Mouse (Mus musculus) lung, postnatal 0 days (tissue): Measurements from ENCODE around the gene Acsm5.

Source experiments
- CTCF ChIP-seq: IDR thresholded peaks from 2 replicates; pipeline ENCODE4 v1.5.1; 2016; ENCODE audit warnings: antibody characterized with exemption, mild to moderate bottlenecking
- EP300 ChIP-seq: IDR thresholded peaks from 2 replicates; pipeline ENCODE4 v1.6.1; 2016; ENCODE audit warnings: antibody characterized with exemption, mild to moderate bottlenecking, control low read depth

DNA sequence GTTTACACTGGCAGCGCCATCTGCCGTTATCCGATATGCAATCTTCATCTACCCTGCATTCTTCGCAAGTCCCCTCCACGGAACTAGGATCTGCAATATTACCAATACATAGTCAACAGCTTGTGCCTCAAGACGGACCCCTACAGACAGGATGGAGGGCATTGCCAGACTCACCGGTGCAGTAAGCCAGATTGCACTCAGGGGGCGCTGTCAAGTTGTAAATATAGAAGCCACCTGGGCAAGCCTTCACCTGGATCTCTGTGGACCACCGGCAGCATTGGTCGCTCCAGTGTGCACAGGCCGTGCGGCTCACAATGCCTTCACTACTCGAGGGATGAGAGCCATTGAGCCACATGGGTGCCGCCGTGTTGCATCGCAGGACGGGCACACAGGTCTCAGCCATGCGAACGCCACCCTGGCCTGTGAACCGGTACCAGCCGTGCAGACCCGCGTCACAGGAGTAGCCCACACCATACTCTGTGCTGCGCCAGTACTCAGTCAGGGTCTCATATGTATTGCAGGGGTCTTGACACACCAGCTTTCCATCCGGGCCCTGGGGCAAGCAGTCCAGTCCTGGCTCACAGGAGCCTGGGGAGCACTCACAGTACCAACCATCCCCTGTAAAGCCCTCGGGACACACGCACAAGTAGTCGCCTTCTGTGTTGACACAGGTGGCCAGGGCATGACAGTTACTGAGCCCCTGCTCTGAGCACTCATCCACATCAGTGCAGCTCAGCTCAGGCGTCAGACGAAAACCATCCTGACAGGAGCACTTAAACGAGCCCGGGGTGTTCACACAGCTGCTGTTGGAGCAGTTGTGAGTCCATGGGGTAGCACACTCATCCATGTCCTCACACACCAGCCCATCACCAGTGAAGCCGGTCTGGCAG lies 42.5 kb upstream of the Acsm5 start:
- TF ChIP-seq CTCF (no peak), EP300 (no peak)
